Mouse (Mus musculus) erythroblast, embryonic 14.5 days (primary cell): ENCODE results near the gene Nxt1.

Experiments used
- GATA1 ChIP-seq: IDR thresholded peaks from 2 replicates; pipeline ENCODE4 v1.6.1; 2012; ENCODE audit warnings: low read length, inconsistent platforms, mixed read lengths
- TAL1 ChIP-seq: IDR thresholded peaks from 3 replicates; pipeline ENCODE4 v1.6.1; 2012; ENCODE audit warnings: low read length, inconsistent platforms, mixed read lengths

- TF ChIP-seq GATA1 (no peak), TAL1 (no peak)
Measured at GRCm38 (mm10) chr2:148719271-148719995, 47.0 kb downstream of the Nxt1 start.
